Mouse (Mus musculus) left cerebral cortex, postnatal 10 days (tissue): ENCODE results near the gene Ttc7. TPM values are rescaled to one million over a fixed set of nuclear protein-coding genes. Genes with fewer than 3 reads are reported as not detected.

Experiments used
- DNase-seq, 2 experiments: peaks; one replicate each; pipeline ENCODE4 v3.0.0; 2021 to 2022; ENCODE audit warnings: low spot score in 2 of 2, mixed read lengths in 1 of 2; ENCODE audit errors: extremely low spot score in 1 of 2
- intact Hi-C: fragments of 180-260 bp; cut with DNase I; formaldehyde crosslinking; loops from one replicate; pipeline ENCODE4 v1.15.1; 2025
- total RNA-seq, 2 experiments: library from RNA; stranded (reverse); gene quantifications; 2 replicates each; pipeline ENCODE4 v1.2.3; 2021

Ttc7 gene
- total RNA-seq, 2 experiments from 2014 or later = 6.7 to 10.8 TPM

DNA sequence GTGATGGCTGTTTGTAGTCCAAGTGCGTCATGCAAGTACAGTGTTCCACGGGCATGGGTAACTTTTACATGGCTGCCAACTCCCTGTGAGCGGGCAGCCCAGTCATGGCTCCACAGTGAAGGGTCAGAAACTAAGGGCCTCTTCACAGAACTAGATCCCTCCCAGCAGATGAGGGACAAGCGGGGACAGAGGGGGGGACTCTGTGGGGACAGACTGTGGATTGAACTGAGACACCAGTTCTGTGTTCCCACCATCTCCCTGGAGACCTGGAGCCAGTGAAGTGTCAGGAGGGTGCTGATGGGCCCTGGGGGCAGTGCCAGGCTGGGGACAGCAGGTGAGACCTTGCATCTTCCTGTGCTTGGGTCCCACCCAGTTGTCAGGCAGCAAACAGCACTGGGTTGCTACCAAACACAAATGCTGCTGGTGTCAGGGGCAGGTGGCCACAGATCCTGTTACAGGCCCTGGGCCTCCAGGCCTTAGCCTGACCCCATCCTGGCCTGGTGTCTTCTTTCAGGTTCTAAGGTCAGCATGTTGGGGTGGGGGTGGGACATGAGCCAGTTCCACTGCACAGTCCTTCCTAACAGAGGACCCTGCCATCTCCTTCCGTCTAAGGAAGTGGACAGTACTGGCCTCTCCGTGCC lies 94.3 kb downstream of the Ttc7 start:
- no peak for DNase-seq
- intact Hi-C loops = loop anchor here (5.0 kb wide), 1 partner anchor 50 kb away; the partner anchor contains the start of gene Stpg4

DNA sequence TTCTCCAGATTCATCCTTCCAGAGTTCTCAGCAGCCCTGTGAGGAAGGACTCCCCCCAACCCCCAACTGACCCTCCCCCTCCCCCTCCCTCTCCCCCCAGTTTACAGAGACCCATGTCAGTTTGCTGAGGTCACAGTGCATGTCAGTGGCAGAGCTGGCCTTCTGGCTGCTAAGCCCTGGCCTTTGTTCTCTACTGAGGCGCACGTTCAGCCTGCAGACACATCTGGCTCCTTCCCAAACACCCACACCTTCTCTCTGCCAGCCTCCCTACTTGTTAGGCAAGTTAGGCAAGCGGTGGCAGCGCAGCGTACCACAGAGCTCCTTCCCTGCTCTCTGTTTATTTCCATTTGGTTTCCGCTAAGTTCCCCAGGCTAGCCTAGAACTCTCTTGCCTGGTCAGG lies 94.8 kb downstream of the Ttc7 start:
- DNase-seq = no peak
- intact Hi-C loops = loop anchor here (5.0 kb wide), 1 partner anchor 50 kb away; the partner anchor contains the start of gene Stpg4

DNA sequence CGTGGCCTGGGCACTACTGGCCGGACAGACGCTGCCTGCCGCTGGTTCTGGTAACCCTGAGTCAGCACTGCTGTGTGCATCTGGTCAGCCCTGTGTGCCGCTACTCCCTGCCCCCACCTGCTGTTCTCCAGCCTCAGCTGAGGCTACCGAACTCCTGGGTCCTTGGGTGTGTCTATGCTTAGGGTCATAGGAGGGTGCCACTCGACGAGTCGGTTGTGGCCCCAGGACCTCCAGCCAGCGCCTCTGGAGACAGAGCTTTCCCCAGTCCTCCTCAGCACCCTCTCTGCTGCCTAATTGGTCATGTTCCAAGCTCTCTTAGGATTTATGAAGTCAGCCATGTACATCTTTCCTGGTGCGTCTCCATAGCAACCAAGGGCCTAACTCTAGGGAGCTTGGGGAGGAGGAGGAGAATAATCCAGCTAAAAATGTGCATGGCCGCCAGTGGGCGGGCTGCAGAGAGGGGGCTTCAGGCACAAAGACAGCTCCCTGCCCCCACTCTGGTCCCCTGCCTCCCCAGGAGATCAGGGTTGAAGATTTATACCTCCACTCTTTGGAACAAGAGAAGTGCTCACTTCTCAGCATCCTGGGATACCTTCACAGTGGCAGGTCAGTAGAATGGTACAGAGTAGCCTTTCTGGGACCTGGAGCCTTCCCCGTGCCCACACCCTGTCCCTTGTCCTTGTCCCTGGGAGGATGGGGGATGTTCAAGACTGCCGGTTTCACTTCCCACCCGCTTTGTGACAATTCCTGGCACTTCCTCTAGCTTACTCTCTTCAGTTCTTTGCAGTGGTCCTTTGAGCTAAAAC lies 95.9 kb downstream of the Ttc7 start:
- DNase-seq = peak; percentile 69 to 78
- intact Hi-C loops = loop anchor here (5.0 kb wide), 1 partner anchor 49 kb away; the partner anchor contains the start of gene Stpg4

DNA sequence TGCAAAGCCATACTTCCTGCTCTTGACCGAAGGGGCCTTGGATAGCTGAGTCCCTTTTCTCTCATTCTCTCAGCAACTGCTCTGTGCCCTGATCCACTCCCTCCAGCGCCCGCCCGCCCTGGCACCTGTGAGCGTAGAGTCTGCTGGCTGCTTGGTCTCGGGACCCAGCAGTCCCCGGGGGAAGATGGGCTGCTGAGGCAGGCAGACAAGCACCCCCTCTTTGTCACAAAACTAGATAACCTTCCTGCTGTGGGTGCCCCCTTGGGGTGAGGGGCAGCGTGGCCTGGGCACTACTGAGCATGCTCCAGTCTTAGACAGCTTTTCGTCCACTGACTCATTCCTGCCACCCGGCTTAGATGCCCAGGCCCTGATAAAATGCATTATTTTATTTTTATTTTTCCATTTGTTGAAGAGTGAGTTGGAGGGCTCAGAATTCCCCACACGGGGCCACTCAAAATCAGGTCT lies 96.5 kb downstream of the Ttc7 start:
- intact Hi-C loops = loop anchor here (5.0 kb wide), 1 partner anchor 48 kb away; the partner anchor contains the start of gene Stpg4
- no peak for DNase-seq

DNA sequence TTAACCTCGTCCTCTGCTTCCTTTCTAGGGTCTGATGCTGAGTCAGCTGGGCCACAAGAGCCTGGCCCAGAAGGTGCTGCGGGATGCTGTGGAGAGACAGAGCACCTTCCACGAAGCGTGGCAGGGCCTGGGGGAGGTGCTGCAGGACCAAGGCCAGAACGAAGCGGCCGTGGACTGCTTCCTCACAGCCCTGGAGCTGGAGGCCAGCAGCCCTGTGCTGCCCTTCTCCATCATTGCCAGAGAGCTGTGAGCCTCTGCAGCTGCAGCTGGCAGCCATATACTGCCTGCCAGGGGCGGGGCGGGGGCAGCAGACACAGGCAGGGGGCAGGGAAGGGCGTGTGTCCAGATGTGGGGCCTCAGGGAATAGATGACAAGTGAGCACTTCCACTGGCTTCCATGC lies 97.1 kb downstream of the Ttc7 start:
- intact Hi-C loops = loop anchor here (5.0 kb wide), 1 partner anchor 47 kb away; the partner anchor contains the start of gene Stpg4
- DNase-seq = no peak

DNA sequence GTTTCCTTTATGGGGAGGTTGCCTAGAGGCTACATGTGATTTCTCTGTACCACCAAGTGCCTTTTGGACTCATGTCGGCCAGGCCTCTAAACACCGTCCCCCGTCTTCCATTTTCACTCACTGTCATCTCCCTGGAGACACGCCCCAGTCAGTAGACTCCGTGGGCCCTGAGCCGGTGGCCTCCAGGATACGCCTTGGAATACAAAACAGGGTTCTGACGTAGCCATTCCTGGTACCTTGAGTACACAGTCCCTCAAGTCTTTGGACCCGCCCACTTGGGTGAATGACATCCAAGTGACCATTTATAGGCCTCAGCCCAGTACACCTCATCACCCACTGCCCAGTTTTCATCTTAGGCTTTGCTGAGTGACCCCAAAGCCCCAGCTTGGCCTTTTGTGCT lies 98.0 kb downstream of the Ttc7 start:
- no peak for DNase-seq
- intact Hi-C loops = no loop called here

DNA sequence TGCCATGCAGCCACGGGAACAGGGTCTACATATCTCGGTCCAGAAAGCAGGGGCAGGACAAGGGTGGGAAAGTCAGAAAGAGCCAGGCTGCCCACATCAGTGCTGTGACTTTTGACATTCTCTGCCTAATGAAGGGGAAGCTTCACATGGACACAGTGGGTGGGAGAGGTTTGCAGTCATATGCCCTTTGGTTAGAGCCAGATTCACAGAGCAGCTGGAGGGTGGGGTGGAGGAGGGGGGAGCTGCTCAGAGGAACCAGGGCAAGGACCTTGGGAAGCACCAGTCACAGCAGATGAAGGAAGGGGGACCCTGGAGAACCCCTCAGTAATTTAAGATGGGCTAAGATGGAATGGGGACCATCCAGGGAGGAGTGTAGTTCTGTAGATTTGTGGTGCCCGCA lies 103.1 kb downstream of the Ttc7 start:
- intact Hi-C loops = no loop called here
- DNase-seq = no peak

DNA sequence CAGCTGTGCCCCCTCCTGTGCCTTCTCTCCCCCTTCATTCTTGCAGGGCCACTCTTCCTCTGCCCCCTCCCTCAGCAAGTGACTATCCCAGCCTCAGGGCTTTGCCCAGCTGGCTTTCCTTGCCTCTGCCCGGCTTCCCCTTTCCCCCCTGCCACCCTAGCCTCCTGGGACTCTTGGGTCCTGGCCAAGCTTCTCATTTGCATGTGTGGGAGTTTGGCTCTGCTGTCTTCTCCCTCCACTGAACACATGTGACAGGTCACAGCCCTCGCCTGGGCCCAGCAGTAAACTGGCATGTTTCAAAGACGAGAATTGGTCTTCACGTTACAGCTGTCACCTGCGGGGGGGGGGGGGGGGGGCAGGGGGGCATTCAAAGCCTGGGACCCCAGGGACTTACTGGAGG lies 104.4 kb downstream of the Ttc7 start:
- DNase-seq = peak in 1 of 2 experiments; percentile 66
- intact Hi-C loops = no loop called here

DNA sequence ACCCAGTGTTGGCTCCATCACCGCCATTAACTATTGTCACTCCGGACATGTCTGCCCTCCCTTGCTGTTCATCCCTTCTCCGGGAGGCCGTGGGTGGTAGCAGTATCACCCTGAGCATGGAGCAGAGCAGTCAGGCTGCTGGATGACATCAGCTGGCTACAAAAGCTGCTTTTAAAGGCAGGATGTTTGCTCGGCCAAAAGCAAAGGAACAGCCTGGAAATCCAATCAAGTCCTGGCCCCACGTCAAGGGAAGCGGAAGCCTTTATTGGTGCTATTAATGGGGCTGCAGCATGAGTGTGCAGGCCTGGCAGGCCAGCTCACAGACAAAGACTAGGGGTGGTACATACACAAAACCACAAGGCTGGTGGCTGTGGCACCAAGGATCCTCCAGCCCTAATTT lies 108.6 kb downstream of the Ttc7 start:
- DNase-seq = peak in 1 of 2 experiments; percentile 50
- intact Hi-C loops = no loop called here

DNA sequence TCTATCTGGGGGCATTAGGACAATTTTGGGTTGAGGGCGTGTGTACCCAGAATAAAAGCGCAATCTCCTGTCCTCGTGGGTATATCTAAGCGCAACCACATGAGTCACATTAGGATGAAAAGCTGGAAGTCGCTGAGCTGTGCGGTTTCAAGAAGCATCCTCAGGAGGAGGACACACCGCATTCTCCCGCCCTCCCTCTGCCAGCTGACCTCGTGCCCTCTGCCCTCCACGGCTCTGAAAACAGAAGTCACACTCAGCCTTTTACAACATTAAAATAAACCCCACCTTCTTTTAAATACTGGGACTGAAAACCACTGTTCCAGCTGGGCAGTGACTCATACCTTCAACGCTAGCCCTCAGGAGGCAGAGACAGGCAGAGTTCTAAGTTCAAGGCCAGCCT lies 114.4 kb downstream of the Ttc7 start:
- DNase-seq = no peak
- intact Hi-C loops = no loop called here

DNA sequence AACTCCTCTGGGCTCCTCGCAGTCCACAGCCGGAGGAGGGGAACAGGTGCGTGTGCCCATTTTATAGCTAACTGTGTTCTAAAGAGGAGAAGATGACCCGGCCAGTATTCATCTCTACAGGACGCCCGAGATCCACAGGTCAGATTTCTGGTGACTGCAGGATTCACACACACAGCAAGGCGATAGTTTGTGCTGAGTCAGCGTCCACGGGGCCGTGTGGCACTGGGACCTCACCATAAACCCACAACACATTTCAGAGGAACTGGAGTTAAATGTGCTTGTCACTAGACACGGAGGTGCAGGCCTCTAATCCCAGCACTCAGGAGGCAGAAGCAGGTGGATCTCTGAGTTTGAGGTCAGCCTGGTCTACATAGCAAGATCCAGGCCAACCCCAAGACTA lies 119.8 kb downstream of the Ttc7 start:
- intact Hi-C loops = no loop called here
- no peak for DNase-seq

DNA sequence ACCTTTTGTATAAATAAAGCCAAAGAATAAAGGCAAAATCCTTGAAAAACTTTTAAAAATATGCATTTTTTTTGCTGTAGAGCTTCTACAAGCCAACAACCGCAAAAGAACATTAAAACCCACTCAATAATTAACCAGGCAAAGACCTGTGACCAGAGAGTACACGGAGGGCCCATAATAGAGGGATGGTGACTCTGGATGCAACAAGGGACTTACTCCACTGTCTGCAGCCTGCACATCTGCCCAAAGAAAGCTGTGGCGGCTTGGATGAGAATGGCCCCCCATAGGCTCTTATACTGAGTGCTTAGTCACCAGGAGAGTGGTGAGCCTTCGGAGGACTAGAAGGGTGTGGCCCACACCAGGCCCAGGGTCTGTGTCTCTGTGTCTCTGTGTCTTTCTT lies 120.8 kb downstream of the Ttc7 start:
- DNase-seq = no peak
- intact Hi-C loops = no loop called here

DNA sequence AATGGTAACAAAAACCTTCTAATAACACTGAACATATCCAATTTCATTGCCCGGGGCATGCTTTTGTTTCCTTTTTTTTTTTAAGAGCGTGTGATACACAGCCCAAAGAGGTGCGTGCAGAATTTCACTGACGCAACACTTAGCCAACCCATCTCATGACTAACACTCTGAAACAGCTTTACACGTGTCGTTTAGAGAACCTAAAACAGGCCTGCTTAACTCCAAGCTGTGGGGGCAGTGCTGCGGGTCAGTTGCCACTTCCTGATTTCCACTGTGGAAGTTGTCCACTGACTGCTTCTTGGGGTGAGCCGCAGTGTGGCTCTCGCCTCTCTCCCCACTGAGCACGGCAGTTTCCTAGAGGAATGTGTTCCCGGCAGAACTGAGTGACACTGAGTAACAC lies 122.9 kb downstream of the Ttc7 start:
- no peak for DNase-seq
- intact Hi-C loops = no loop called here

DNA sequence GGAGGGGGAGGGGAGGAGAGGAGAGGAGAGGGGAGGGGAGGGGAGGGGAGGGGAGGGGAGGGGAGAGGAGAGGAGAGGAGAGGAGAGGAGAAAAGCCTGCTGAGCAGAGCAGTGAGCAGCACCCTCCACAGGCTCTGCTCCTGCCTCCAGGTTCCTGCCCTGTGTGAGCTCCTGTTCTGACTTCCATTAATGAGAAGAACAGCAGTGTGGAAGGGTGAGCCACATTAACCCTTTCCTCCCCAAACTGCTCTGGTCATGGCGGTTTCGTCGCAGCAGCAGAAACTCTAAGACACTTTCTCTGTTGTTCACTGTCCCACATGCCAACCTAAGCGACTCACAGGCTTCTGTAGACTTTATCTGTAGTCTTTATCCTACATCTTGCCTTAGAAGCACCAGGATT lies 124.0 kb downstream of the Ttc7 start:
- intact Hi-C loops = no loop called here
- DNase-seq = no peak

DNA sequence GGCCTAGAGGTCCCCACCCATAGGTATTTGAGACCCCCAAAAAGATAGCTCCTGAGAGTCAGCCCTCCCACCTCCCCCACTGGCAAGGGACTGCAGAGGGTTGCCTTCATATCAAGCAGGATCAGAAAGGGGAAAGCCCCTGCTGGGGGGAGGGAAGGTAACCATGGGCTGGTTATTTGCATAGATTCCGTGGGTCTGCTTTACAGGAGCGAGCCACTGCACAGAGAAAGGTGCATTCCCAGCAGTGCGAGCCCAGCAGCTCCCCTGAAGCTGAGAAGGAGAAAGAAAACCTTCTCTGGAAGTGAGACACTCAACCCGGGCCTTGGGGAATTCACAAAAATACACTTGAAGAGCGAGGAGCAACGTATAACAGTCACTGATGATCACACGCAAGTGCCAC lies 135.4 kb downstream of the Ttc7 start:
- intact Hi-C loops = no loop called here
- DNase-seq = no peak

DNA sequence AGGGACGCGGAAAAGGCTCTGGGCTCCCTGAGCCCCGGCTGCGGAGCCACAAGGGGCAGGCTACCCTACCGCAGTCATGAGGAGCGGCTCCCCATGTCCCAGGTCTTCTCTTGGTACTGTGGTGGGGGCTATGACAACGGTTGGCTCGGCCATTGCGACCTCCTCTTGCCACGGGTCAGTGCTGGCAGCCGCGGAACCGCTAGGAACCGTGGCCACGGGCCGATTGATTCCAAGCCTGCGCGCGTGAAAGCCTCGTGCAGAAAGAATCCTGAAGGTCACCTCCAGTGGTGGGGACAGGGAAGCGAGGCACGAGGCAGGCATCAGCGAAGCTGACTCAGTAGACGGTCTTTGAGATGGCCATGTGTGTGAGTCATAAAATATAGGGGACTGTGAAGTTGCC lies 144.8 kb downstream of the Ttc7 start, which contains the start of gene Stpg4:
Stpg4 (minus strand) TSS at position 231 of the 400 bp plus-strand sequence.
- DNase-seq = no peak
- intact Hi-C loops = loop anchor here (5.0 kb wide), 1 partner anchor 50 kb away; no protein-coding TSS in a partner anchor

DNA sequence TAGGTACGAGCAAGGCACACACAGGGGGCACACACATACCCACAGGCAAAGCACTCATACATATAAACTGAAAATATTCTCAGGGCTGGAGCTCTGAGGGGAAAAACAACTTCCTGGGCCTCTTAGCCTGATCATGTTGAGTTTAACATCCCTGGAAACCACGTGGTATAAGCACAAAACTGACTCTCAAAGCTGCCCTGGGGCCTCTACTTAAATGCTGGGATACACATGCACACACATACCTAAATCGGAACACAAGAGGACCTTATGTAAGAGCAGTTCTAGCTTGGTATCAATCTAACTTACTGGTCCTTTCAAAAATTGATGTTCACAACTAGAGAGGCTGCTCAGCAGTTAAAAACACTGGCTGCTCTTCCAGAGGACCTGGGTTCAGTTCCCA lies 146.7 kb downstream of the Ttc7 start:
- intact Hi-C loops = loop anchor here (5.0 kb wide), 1 partner anchor 52 kb away; no protein-coding TSS in a partner anchor
- DNase-seq = no peak
